Mouse (Mus musculus) lung, postnatal 4 days (tissue): ENCODE data around the gene Sash1.

Experiments used
- DNase-seq, 2 experiments: peaks; one replicate each; pipeline ENCODE4 v3.0.0; 2021

The Sash1 gene

DNA sequence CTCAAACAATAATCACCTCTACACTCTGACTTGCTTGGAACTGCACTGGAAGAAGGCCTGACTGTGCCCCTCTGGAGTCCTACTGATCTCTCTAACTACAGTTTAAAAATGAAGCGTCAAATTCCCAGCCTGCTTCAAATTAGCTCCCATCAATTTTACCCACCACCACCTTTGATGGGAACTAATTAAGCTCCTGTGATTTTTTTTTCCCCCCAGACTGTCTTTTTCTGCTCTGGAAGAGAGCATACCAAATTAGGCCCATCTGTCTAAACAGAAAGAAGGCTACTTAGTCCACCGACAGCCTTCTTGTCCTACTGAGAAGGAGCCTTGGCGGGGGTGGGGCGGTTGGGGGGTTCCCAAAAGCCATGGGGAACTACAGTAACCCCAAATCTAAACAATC, 37.9 kb downstream of the Sash1 start:
- no peak for DNase-seq

DNA sequence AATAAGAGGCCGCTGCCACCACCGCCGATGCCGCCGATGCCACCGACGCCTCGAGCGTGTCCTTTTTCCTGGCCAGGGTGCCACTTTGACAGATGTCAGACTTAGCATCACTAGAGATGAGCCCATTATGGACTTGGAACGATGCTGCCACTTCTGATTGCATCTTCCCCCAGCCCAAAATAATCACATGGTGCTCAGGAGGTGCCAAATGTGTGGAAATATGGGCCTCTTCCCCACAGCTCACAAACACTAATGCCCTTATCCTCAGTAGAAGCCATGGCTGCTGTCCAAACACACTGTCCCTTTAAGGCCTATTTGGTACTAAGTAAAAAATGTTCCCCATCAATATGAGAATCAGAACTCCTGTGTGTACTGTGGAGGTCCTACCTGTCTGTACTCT, 39.6 kb downstream of the Sash1 start:
- no peak for DNase-seq

DNA sequence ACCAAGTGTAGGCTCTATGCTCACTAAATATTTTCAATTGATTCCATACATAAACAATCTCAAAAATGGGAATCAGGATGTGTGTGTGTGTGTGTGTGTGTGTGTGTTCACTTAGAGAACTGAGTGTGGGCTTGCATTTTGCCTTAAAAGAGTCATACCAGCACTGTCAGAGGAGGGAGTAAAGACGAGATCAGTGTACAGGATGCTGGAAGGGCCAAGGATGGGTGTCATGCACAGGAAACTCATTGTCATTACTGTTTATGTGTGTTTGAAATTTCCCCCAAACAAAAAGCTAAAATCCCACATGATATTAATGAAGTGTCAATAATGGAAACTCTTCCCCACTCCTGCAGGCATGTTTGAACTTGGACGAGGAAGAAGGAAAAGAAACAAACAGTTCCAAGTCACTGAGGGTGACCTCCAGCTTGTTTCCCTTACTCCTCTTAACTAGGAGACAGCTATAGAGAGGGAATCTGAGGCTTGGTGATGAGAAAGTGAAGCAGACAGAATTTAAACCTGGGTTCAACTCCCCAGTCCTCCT, 40.6 kb downstream of the Sash1 start:
- DNase-seq: no peak

DNA sequence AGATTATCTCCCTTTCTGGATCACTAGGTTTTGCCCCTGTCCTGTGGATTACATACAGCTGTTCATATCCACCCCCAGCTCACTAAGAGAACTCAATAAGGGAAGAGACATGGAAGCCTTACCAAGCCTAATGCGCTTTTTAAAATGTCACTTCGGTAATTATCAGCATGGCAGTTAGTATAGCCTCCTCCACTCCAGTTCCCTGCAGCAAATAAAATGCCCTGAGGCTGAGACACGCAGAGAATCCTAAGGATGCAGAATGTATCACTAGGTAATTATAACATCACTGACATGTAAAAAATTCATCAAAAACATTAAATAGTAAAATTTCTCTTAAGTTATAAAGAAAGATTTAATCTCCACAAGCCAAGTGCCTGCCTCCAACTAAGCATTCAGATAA, 45.9 kb downstream of the Sash1 start:
- no peak for DNase-seq

DNA sequence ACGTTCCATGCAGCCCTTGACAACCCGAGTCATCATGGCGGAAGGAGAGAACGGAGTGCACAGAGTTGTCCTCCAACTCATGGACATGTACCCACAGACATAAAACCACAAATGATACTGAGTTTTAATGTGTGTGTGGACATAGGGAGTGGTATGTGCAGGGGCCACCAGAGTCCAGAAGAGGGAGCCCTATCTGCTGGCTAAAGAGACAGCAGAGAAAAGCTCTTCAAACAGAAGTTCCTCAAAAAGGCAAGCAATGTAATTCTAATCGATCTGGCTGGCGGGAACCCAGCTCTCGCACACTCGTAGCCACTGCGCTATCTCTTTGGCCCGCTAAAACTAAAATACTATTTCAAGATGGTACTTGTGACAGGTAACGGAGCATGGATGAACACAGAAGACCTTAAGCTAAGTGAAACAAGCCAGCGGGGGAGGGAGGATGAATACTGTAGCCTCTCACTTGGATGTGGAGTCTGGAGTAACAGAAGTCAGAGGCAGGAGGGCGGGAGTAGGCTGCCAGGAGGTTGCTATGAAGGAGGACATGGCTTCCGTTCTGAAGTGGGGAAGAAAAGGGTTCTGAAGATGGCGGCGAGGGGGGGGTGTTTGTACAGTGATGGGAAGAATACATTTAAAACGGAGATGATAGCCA, 51.9 kb downstream of the Sash1 start:
- DNase-seq: peak; percentile 42 to 56

DNA sequence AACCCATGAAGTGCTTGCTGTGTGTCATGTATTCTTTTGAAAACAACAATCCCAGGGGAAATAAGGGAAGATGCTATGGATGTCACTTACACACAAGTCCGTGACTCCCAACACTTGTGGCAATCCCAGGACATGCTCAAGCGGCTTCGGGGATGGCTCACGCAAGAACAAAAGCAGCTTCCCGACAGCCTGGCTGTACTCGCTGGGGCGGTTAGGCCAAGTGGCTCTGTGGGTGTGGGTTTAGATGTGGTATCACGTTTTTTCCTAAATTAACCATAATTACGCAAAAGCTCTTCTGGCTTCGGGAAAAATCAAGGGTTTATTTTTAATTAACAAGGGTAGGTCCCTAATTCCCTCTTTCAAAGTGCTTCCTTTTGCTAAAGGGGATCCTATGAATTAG, 59.6 kb downstream of the Sash1 start:
- DNase-seq: no peak

DNA sequence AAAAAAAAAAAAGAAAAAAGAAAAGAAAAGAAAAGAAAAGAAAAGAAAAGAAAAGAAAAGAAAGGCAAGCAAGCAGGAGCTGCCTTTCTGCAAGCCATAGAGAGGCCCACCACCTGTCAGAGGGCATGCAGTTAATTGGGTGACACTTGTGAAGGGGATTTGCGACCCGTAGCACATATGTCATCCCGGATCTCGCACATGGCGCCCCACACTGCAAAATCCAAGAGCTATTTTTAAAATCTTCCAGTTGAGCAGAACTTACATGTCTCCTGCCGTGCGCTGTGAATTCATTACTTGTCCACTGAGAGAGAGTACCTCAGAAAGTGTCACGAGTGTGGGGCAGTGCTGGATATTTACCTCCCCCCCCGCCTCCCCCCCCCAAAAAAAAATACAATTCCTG, 60.0 kb downstream of the Sash1 start:
- no peak for DNase-seq

DNA sequence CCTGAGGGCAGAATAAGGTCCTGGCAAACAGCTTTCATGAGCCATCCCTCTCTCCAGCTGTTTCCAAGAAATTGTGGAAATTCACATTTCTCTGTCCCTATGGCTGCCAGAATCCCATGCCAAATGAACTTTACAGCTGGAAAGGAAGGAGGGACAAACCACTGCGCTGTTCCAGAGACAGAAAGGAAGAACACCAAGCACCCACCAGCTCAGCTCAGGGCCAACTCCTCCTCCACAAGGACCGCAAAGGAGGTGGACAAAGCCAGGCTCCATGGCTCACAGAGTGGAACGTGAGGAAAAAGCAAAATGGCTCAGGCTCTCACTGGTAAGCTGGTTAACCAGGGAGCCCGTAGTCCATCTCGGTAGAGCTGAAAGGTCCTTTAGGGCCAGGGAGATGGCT, 67.8 kb downstream of the Sash1 start:
- DNase-seq: peak; percentile 18 to 50

DNA sequence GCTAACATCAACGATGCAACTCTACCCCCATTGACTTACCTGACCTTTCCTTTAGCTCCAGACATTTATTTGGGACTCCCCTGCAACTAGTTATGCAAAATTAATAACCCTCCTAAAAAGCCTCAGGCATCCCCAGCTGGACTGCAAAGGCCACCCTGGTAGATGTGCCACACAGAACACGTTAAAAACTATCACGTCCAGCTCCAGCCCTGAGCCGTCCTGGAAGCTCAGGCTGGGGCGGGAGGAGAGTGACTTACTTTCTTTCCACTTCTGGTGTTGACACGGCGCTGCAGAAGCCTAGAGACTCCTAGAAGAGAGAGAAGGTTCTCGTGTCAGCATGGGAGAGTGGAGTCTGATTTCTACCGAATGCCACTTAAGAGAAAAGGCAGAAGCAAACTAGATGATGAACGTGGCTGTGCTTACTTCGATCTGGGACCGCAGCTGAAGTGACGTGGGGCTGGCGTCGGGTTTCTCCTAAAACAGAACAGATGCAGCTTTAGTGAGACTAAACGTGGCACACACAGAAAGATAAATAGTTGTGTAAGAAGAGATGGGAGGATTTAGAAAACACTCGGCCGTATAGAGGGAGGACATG, 71.8 kb downstream of the Sash1 start:
- no peak for DNase-seq

DNA sequence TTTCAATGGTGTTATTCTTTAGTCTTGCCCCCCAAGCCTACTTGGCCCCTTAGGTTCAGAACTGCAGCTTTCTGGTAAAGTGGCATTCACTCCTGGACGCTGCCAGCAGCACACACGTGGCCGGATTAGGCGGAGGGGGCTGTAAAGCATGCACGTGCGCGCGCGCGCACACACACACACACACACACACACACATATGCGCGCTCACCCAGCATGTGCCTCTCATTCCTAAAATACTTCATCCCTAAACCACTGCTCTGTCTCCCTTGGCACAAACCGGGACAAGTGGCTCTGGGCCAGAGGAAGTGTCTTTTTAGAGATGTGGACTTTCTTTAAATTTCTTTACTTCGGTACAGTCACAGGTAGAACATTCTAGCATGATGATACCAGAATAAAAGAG, 72.6 kb downstream of the Sash1 start:
- DNase-seq: no peak

DNA sequence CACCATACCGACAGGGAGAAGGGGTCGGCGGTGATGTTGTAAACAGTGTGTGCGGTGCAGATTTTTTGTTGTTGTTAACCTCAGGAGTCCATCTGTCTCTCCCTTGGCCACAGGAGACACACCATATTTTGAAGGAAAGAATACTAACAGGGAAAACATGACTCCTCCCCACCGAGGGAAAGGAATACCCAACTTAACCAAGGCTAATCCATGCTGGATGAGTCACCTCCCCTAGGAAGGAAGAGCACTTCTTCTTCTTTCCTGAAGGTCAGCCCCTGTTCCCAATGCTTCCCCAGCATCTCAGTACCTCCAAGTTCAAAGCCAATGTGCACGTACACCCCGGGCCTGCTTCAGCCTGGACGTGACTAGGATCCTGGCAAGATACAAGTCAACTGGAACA, 73.1 kb downstream of the Sash1 start:
- no peak for DNase-seq

DNA sequence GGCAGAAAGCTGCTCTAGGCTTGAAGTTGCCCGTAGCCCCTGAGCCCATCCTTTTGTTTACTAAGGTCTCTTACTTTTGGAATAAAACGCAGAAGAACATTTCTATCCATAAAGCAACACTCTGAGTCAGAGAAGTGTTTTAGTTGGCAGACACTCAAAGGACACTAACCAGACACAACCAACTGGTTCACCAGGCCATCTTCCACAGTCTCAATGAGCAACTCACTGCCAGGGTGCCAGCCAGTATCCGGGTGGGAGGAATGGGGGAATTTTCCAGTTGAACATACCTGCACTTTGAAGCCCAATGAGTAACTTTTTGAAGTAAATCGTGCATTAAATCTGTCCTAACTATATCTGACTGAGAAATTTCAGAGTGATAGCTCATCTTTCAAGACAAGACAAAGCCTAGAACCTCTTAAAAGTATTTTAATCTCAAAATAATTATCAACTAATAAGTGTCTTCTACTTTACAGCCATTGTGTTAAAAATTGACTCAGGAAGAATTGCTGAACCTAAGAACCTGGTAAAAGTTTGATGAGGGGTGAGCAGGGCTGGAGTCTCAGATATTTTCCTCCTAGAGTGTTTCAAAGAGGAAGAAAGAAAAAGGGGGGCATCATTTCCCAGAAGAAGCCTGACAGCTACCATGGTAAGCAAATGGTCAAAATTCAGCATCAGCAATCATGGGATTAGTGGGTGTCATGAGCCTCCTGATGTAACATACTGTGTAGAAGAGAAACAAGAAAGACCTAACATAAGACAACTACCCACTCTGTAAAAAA, 74.4 kb downstream of the Sash1 start:
- no peak for DNase-seq

DNA sequence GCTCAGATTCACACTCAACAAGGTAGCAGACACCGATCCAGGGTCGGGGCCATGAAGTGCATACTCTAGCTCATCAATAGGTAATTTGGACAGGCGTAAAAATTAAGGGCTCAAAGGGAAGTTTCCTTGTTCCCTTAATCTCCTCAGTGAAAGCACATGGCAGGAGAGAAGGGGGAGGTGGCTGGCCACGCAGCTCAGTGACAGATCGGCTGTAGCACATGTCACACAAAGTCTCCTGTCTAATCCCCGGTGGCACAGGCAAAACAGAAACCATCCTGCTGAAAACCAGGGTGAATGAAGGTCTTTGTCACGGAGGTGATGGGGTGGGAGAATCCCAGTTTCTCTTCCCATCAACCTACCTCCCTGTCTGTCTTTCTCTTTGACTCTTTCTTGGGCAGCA, 75.4 kb downstream of the Sash1 start:
- no peak for DNase-seq

DNA sequence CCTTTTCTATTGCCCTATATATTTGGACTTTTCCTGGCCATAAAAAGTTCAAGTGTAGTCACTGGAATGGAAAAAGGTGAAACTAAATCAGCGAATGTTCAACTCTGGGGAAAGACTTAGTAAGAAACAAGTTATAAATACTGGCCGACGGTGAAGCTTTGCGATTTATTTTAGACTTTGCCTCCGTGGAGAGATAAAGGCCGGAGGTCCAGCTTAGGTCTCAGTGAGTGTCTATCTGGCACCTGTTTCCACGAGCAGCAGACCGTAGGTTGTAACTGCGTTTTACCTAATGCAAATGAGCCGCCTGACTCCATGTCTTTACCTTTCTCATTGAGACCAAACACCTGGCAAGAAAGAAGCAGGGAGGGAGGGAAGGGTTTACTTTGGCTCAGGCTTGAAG, 77.5 kb downstream of the Sash1 start:
- DNase-seq: no peak

DNA sequence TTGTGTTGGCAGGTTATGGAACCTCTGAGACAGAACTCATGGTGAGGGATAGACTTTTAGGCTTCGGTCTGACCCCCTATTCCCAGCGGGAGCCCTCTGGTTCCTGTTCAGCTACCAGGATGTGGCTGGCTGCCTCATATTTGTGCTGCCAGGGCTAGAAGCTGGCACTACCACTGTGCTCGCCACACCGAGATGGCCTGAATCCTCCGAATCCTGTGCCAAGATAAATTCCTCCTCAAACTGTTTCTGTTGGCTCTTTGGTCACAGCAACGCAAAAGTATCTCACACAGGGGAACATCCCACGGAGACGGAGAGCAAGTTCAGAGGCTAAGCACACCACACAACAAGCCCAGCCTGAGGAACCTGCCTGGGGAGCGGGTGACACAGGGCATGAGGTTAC, 78.3 kb downstream of the Sash1 start:
- DNase-seq: no peak

DNA sequence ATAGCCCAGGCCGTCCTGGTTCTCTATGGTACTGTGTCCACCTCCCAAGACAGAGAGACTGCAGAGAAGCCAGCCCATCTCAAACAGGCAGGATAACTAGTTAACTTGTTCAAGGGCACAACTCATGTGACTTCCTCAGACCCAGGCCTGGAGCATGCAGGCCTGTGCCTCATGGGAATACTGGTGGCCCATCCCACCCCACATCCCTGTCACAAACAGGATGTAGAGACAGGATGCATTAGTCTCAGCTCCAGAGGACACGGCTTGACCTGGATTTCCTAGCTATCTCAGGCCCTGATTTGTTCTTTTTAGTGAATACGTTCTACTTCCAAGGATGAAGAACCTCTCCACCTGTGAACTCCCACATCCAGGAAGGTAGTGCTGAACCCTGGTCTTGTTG, 80.5 kb downstream of the Sash1 start:
- DNase-seq: peak; percentile 43 to 69

DNA sequence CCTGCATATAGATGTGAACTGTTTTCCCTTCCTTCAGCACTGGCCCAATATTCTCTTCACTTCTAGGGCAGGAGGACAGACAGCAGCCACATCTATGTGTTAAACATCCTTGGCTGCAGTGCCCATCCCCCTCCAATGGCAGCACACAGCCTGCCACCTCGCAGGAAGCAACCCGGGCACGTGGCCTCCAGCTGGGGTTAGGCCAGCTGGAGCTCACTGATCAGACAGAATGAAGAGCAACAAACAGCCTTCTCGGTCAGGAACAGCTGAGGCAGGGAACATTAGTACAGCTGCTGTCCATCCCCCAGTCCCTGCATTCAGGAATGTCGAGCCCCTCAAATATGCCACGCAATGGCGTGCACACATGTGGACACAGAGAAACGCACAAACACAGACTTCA, 81.6 kb downstream of the Sash1 start:
- DNase-seq: peak; percentile 47 to 83

DNA sequence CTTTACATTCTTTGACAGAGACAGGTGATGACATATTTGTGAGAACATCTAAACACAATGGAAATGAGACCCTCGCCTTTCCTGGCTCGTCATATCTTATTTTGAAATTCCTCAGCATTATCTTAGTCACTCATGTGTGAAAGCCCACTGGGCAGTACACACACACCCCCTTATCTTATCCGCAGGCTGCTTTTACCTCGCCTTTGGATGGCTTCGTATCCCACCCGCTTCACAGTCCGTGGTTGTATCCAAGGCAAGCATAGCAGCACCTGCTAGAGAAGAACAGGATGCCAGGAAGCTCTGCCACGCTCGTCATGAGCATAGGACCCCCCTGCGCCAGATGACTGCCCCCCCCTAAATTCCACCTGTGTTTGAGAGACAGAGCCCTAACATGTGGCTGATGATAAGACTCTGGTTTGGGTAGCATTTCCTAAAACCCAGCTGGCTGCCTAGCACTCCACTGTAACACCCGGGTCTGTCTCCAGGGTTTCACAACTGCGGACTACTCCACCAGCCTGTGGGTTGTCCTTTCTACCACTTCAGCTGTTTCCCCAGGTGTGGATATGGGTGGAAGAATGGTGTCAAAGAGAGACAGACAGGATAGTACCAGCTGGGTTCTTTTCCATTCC, 84.0 kb downstream of the Sash1 start:
- DNase-seq: no peak

DNA sequence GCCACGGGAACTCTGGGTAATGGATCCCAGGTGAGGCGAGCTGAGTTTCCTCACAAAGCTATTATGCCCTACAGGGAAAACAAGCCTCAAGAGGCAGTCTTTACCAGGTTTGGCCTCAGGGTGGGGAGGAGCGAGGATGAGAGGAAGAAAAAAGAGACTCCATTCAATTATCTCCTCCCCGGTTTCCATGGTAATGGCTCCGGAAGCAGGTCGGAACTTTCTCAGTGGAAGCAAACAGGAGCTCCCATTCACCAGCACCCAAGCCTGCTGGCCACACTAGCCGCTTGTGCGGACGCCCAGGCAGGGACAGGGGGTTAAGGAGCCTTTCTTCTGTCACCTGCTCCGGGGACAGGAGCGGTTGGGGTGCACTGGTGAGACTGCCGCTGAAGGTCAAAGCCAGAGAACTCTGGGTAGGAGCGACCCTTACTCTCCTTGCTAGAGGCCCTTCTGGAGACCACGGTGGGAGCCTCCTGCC, 84.7 kb downstream of the Sash1 start:
- no peak for DNase-seq

DNA sequence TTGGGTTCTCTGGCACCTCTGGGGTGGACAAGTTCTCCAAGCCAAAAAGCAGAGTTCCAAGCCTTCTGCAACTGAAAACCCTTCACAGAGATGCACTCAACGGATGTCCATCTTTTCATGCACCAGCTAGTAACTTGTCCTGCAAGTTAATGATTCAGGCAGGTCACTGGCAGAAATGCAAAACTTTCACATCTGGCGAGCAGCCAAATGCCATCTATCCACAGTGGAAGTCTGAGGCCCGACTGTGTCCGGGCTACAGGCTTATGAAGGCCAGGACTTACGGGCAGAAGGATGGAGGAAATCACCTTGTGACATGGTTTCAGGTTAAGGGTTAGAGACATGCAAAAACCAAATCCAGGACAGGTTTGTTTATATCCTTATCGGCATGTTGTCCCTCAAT, 88.0 kb downstream of the Sash1 start:
- DNase-seq: no peak

DNA sequence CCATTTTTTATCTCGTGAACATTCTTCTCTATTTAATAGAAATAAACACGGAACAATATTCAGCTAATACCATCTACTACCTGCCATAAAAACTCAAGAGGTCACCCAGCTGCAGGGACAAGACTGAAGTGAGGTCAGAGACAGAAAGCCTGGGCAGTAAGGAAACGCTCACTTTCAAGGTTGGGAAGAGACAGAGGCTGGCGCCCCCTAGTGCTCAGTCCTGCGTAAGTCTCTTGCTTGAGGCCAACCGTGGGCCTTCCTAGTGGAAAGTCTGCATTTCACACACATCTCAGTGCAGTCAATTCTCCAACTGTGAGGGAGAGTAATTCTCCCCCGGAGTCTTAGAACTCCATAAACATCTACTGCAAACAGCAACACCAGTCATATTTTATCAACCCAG, 90.5 kb downstream of the Sash1 start:
- peak; percentile 73 to 80 for DNase-seq

DNA sequence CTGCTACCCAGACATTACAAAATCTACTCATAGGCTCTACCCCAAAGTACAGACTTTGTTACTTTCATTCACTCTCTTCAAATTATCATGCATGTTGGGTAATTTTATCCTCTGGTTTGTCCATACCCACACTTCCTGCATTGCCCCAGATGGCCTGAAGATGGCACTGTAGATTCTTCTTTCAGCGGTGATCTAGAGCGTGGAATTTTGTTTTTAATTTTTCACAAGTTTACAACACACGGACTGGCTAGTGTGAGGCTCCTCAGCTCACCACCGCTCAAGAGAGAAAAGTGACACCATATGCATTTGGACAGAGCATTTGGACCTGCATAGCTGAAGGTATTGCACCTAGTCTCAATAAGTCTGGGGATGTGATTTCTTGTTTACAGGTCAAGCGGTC, 93.5 kb downstream of the Sash1 start:
- DNase-seq: peak; percentile 42 to 77

DNA sequence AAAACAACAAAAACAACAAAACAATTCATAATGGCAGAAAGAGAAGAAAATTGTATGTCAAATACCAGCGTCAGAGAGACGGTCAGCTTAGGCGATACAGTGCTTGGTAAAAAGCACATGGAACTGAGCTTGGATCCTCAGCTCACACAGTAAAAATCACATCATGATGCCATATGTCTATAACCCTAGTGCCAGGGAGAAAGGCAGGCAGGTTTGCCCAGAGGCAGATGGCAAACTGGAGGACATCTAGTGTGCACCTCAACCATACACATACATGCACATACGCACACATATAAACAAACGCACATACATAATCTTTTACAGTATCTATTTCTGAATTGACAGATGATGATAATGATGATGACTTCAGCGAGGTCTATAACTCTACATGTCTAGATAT, 96.8 kb downstream of the Sash1 start:
- DNase-seq: no peak

DNA sequence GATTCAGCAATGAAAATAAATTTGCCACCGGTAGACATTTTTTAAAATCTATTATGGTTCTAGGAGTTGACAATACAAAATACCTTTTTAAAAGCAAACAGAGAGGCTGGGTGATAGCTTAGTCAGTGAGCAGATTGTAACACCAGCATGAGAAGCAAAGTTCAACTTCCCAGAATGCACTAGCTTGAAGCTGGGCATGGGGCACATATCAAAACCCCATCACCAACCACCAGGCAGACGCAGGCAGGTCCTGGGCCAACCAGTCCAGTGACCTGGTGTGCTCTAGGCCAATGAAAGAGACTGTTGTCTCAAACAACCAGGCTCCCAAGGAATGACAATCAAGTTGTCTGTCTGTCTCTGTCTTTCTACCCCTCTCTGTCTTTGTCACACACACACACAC, 98.6 kb downstream of the Sash1 start:
- DNase-seq: no peak
